Mouse (Mus musculus): ENCODE measurements around the gene Klhl6.

GRCm38 (mm10) chr16:19966437-19966836 is 16.4 kb downstream of the Klhl6 start:
- TF ChIP-seq CTCF (IDR thresholded peaks at IDR 0.05; ENCODE audit: extremely low read depth, insufficient read depth, insufficient read length, insufficient replicate concordance) (no peak), POLR2A (IDR thresholded peaks at IDR 0.05; ENCODE audit: low read depth, low read length) (no peak)

Data from spleen, adult 2 months (tissue).